Mouse (Mus musculus): ENCODE measurements at regions not wholly inside any gene's neighbourhood (a gene's known extent, or its start where the extent isn't known, plus 50 kb on each side); places are given as distances from the start of the nearest gene placed in this dataset.

DNA sequence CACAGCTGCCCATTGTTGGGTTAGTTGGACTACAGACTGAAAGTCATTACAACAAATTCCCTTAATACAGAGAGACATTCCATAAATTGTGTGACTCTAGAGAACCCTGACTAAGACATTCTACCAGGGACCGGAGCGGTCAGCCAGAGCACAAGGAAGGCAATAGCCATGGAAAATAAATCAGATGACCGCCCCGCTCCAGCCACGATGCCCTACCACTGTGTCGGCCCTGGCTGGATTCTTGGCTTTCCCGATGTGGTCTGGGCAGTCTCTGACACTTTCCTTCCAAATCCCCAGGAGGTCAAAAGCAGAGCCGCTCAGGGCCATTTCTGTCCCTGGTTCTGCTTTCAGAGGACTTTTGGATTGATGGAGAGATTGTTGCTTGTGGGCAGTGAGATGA, 57.8 kb downstream of the Lsm3 start:
- 90% methylated on average over 8 of the region's 8 CpGs for WGBS
- Histone ChIP-seq H3K27me3 (replicated peaks; ENCODE audit: control insufficient read depth, insufficient read depth, low read length) (no peaks in the 10 kb centered on the region), H3K9ac (ENCODE audit: low read depth, low read length) (no peak overlapping the region), H3K4me3 (ENCODE audit: low read depth, low read length) (no peak overlapping the region), H3K9me3 (ENCODE audit: control insufficient read depth) (no peaks in the 10 kb centered on the region), H3K4me1 (replicated peaks; ENCODE audit: control insufficient read depth, insufficient read depth, low read length) (no peaks in the 10 kb centered on the region), H3K36me3 (ENCODE audit: control insufficient read depth, insufficient read depth) (no peaks in the 10 kb centered on the region), H3K4me2 (replicated peaks; ENCODE audit: low read depth) (no peak overlapping the region), H3K27ac (ENCODE audit: low read depth, low read length) (no peak overlapping the region)
- no peak for ATAC-seq
- TF ChIP-seq CTCF (IDR thresholded peaks at IDR 0.05; ENCODE audit: low read depth) = no peak

- ATAC-seq = peak; percentile 78
Measured at GRCm38 (mm10) chr6:91574414-91574813, 58.7 kb downstream of the Lsm3 start.

DNA sequence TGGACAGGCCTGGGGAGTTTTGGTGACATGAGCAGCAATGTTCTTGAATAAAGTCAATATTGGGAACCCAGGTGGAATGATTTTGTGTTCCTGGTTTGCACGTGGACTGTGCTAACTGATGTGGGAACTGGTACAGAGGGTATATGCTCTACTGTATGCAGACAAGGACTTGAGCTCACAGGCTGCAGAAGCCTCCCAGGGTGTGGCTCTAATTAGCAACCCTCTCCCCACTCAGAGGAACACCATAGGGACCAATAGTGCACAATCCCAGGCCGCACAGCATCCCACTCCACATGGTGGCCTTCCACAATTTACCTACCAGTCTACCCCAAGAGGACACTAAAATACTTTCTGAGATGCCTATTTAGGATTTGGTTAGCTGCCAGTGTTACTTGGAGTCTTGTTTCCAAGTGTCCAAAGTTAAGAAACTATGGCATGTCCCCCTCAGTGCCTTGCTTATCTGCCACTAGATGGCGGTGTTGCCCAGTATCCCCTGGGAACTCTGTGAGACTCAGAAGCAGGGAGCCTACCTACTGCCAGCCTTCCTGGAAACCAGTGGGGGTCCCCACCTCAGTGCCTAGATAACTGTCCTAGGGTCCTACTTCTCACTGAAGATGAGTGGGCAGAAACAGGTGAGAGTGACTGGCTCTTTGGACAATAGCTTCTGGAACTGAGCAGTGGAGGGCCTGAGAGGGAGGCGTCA, 60.1 kb downstream of the Lsm3 start:
- ATAC-seq = peak; percentile 45; the same call in 1 of the 2 replicates
- H3K27me3 ChIP-seq (replicated peaks; ENCODE audit: control insufficient read depth, insufficient read depth, low read length) = no peaks in the 10 kb centered on the region
- no peak overlapping the region for H3K4me2 ChIP-seq (replicated peaks; ENCODE audit: low read depth)
- no peaks in the 10 kb centered on the region for H3K36me3 ChIP-seq (ENCODE audit: control insufficient read depth, insufficient read depth)
- no peak overlapping the region for H3K9ac ChIP-seq (ENCODE audit: low read depth, low read length)
- H3K27ac ChIP-seq (ENCODE audit: low read depth, low read length) = no peak overlapping the region
- TF ChIP-seq CTCF (IDR thresholded peaks at IDR 0.05; ENCODE audit: low read depth) = peak; percentile 98
- H3K4me1 ChIP-seq (replicated peaks; ENCODE audit: control insufficient read depth, insufficient read depth, low read length) = no peaks in the 10 kb centered on the region
- 64% methylated on average over 4 of the region's 4 CpGs for WGBS
- H3K9me3 ChIP-seq (ENCODE audit: control insufficient read depth) = no peaks in the 10 kb centered on the region
- H3K4me3 ChIP-seq (ENCODE audit: low read depth, low read length) = no peak overlapping the region

More at GRCm38 (mm10) chr6:91574414-91574813, 58.7 kb downstream of the Lsm3 start:
- no peaks in the 10 kb centered on the region for H3K4me1 ChIP-seq (replicated peaks; ENCODE audit: control insufficient read depth, insufficient read depth, low read length)
- H3K27me3 ChIP-seq (replicated peaks; ENCODE audit: control insufficient read depth, insufficient read depth, low read length) = no peaks in the 10 kb centered on the region
- no peak for TF ChIP-seq CTCF (IDR thresholded peaks at IDR 0.05; ENCODE audit: low read depth)
- H3K4me3 ChIP-seq (ENCODE audit: low read depth, low read length) = no peak overlapping the region
- H3K27ac ChIP-seq (ENCODE audit: low read depth, low read length) = peak overlapping the region; percentile 15; the same call in 1 of the 2 replicates
- no peaks in the 10 kb centered on the region for H3K9me3 ChIP-seq (ENCODE audit: control insufficient read depth)
- 51% methylated on average over 10 of the region's 10 CpGs for WGBS
- H3K36me3 ChIP-seq (ENCODE audit: control insufficient read depth, insufficient read depth) = no peaks in the 10 kb centered on the region
- no peak overlapping the region for H3K4me2 ChIP-seq (replicated peaks; ENCODE audit: low read depth)
- H3K9ac ChIP-seq (ENCODE audit: low read depth, low read length) = no peak overlapping the region

DNA sequence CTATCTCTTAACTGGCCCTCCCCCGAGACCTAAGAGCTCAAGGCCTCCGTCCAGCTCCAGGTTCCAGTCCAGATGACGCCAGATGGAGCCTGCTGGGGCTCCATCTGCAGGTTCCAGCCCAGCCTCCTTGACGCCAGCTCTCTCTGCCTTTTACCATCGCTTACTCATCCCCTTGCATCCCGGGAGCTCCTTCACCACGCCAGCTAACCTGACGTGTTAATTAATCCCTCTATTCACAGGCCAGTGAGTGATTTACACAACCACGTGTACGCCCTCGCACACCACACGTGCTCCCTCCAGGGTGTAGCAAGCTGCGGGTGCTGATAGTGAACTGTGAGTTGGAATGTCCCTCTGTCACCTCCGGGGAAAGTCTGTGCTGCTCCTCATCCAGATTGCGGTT, 61.2 kb downstream of the Lsm3 start:
- TF ChIP-seq CTCF (IDR thresholded peaks at IDR 0.05; ENCODE audit: low read depth) = no peak
- no peaks in the 10 kb centered on the region for H3K9me3 ChIP-seq (ENCODE audit: control insufficient read depth)
- no peaks in the 10 kb centered on the region for H3K36me3 ChIP-seq (ENCODE audit: control insufficient read depth, insufficient read depth)
- no peaks in the 10 kb centered on the region for H3K27me3 ChIP-seq (replicated peaks; ENCODE audit: control insufficient read depth, insufficient read depth, low read length)
- no peak overlapping the region for H3K4me3 ChIP-seq (ENCODE audit: low read depth, low read length)
- H3K4me2 ChIP-seq (replicated peaks; ENCODE audit: low read depth) = no peak overlapping the region
- no peak overlapping the region for H3K27ac ChIP-seq (ENCODE audit: low read depth, low read length)
- no peaks in the 10 kb centered on the region for H3K4me1 ChIP-seq (replicated peaks; ENCODE audit: control insufficient read depth, insufficient read depth, low read length)
- 50% methylated on average over 15 of the region's 15 CpGs for WGBS
- ATAC-seq = no peak
- H3K9ac ChIP-seq (ENCODE audit: low read depth, low read length) = no peak overlapping the region

- H3K27me3 ChIP-seq (replicated peaks; ENCODE audit: control insufficient read depth, insufficient read depth, low read length) = no peaks in the 10 kb centered on the region
- H3K4me1 ChIP-seq (replicated peaks; ENCODE audit: control insufficient read depth, insufficient read depth, low read length) = no peaks in the 10 kb centered on the region
- no peak overlapping the region for H3K4me2 ChIP-seq (replicated peaks; ENCODE audit: low read depth)
- 81% methylated on average over 10 of the region's 10 CpGs for WGBS
- H3K9ac ChIP-seq (ENCODE audit: low read depth, low read length) = no peak overlapping the region
- H3K9me3 ChIP-seq (ENCODE audit: control insufficient read depth) = no peaks in the 10 kb centered on the region
- TF ChIP-seq CTCF (IDR thresholded peaks at IDR 0.05; ENCODE audit: low read depth) = no peak
- no peak overlapping the region for H3K27ac ChIP-seq (ENCODE audit: low read depth, low read length)
- H3K4me3 ChIP-seq (ENCODE audit: low read depth, low read length) = no peak overlapping the region
- no peaks in the 10 kb centered on the region for H3K36me3 ChIP-seq (ENCODE audit: control insufficient read depth, insufficient read depth)
- ATAC-seq = no peak
Measured at GRCm38 (mm10) chr6:91579666-91580065, 63.9 kb downstream of the Lsm3 start.

DNA sequence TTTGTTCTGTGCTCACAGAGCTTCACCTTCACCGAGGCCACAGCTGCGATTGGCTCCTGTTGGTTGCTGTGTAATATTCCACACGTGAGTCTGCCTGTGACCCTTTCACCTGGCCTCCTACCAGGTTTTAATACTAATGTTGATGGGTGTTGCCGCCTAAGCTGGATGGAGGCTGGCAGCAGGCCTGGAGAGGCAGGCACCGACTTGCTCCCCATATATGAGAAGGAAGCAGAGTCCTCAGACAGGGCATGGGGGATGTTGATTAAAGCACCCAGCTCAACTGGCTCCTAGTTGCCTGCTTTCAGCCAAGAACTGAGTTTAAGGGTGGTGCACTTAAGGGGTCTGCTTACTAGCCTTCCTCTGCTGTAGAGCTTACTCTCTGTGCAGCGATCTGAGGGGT, 64.9 kb downstream of the Lsm3 start:
- ATAC-seq = no peak
- TF ChIP-seq CTCF (IDR thresholded peaks at IDR 0.05; ENCODE audit: low read depth) = no peak
- no peaks in the 10 kb centered on the region for H3K4me1 ChIP-seq (replicated peaks; ENCODE audit: control insufficient read depth, insufficient read depth, low read length)
- no peak overlapping the region for H3K27ac ChIP-seq (ENCODE audit: low read depth, low read length)
- WGBS = 91% methylated on average over 6 of the region's 6 CpGs
- H3K4me3 ChIP-seq (ENCODE audit: low read depth, low read length) = no peak overlapping the region
- no peak overlapping the region for H3K4me2 ChIP-seq (replicated peaks; ENCODE audit: low read depth)
- no peaks in the 10 kb centered on the region for H3K27me3 ChIP-seq (replicated peaks; ENCODE audit: control insufficient read depth, insufficient read depth, low read length)
- H3K36me3 ChIP-seq (ENCODE audit: control insufficient read depth, insufficient read depth) = no peaks in the 10 kb centered on the region
- no peaks in the 10 kb centered on the region for H3K9me3 ChIP-seq (ENCODE audit: control insufficient read depth)
- no peak overlapping the region for H3K9ac ChIP-seq (ENCODE audit: low read depth, low read length)
